Mouse (Mus musculus): Measurements from ENCODE around the gene Taldo1. TPM values are rescaled to one million over a fixed set of nuclear protein-coding genes. Genes with fewer than 3 reads are reported as not detected.
A peak's percentile ranks its signal among the peaks of the same experiment; 100 is the strongest.

The Taldo1 gene
- polyA plus RNA-seq, 1 experiment from 2014 or later = 291 TPM

DNA sequence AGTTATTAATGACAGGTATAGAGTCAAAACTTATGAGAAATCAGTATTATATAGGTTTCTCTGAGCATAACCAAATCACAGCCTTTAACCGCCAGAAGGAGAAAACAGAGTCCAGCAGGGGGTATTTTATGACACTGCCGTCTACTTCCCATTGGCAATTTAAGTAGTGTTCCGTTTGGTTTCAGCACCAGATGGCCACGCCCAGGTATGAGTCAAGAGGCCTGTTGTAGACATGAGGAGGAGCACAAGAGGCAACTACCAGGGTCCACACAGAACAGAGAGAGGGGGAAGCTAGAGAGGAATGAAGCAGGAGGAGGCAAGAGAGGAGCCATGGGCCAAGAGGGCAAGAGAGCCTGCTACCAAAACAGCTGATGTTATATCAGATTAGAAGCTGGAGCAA lies 12.4 kb upstream of the Taldo1 start:
- no peaks in the 10 kb centered on the region for H3K9me3 ChIP-seq (replicated peaks; ENCODE audit: control insufficient read depth, low read length, poor library complexity, severe bottlenecking)
- no peak overlapping the region for H3K9ac ChIP-seq (ENCODE audit: low read depth, low read length)
- H3K4me2 ChIP-seq (ENCODE audit: low read length) = no peak overlapping the region
- no peaks in the 10 kb centered on the region for H3K4me1 ChIP-seq (ENCODE audit: control insufficient read depth, insufficient read depth, low read length)
- H3K36me3 ChIP-seq (ENCODE audit: control insufficient read depth, insufficient read depth, low read length) = no peaks in the 10 kb centered on the region
- H3K27me3 ChIP-seq (ENCODE audit: control insufficient read depth, insufficient read depth, low read depth, low read length) = no peaks in the 10 kb centered on the region
- ATAC-seq = no peak
- H3K27ac ChIP-seq (ENCODE audit: low read length) = no peak overlapping the region
- H3K4me3 ChIP-seq (ENCODE audit: low read depth, low read length) = no peak overlapping the region
- WGBS = 72% methylated on average over 4 of the region's 4 CpGs

DNA sequence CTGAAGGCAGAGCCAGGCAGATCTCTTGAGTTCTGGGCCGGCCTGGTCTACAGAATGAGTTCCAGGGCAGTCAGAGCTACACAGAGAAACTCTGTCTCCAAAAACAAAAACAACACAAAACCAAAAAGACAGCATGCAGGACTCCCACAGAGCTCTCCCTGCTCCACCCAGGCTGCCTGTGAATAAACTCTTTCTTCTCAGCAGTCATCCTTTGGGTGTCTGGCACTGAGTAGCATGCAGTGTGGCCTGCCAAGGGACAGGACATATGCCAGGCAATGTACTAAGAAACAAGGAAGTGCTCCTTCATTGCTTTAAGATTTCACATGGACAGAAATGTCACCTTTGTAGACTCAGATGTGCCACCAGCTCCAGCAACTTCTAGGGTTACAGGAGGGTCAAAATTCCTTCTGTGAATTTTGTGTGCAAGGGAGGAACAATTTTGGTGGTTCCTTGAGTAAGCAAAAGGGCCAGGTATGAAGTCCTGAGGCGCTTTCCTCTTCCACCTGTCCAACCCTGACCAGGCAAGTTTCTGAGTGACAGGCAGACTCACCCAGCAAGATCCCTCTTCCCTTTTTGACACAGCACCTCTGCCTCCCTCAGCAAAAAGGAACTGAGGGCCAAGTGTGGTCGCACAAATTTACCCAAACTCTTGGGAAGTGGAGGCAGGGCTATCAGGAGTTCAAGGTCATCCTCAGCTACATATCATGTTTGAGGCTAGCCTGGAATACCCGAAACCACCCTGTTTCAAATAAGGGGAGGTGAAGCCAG lies 10.7 kb upstream of the Taldo1 start:
- no peak for ATAC-seq
- H3K4me2 ChIP-seq (ENCODE audit: low read length) = no peak overlapping the region
- H3K27ac ChIP-seq (ENCODE audit: low read length) = no peak overlapping the region
- no peaks in the 10 kb centered on the region for H3K4me1 ChIP-seq (ENCODE audit: control insufficient read depth, insufficient read depth, low read length)
- no peak overlapping the region for H3K4me3 ChIP-seq (ENCODE audit: low read depth, low read length)
- 80% methylated on average over 4 of the region's 4 CpGs for WGBS
- no peaks in the 10 kb centered on the region for H3K9me3 ChIP-seq (replicated peaks; ENCODE audit: control insufficient read depth, low read length, poor library complexity, severe bottlenecking)
- H3K27me3 ChIP-seq (ENCODE audit: control insufficient read depth, insufficient read depth, low read depth, low read length) = no peaks in the 10 kb centered on the region
- no peaks in the 10 kb centered on the region for H3K36me3 ChIP-seq (ENCODE audit: control insufficient read depth, insufficient read depth, low read length)
- H3K9ac ChIP-seq (ENCODE audit: low read depth, low read length) = no peak overlapping the region

DNA sequence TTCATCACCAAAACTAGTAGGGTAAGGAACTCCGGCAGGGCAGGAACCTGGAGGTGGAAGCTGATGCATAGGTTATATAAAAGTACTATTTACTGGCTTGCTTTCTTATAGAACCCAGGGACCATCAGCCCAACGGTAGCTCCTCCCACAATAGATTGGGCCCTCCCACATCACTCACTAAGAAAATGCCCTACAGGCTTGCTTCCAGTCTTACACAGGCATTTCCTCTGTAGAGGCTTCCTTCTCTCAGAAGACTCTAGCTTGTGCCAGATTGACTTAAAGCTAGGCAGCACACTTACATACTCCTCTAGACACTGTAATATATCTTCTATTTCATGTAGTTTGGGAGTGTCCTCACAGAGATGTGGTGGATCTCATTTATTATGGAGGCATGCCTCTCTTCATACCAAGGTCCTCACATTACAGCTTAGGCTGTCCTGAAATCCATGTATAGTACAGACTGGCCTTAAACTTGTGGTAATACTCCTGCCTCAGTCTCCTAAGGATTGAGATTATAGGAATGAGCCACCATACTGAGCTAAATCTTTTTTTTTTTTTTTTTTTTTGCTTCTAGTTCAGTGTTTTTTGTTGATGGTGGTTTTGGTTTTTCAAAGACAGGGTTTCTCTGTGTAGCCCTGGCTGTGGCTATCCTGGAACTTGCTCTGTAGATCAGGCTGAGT lies 4.1 kb upstream of the Taldo1 start:
- Histone ChIP-seq H3K27ac (ENCODE audit: low read length) (no peak overlapping the region), H3K27me3 (ENCODE audit: control insufficient read depth, insufficient read depth, low read depth, low read length) (peaks cover 6% of the 10 kb centered on the region)
- WGBS = 64% methylated on average over 2 of the region's 2 CpGs

DNA sequence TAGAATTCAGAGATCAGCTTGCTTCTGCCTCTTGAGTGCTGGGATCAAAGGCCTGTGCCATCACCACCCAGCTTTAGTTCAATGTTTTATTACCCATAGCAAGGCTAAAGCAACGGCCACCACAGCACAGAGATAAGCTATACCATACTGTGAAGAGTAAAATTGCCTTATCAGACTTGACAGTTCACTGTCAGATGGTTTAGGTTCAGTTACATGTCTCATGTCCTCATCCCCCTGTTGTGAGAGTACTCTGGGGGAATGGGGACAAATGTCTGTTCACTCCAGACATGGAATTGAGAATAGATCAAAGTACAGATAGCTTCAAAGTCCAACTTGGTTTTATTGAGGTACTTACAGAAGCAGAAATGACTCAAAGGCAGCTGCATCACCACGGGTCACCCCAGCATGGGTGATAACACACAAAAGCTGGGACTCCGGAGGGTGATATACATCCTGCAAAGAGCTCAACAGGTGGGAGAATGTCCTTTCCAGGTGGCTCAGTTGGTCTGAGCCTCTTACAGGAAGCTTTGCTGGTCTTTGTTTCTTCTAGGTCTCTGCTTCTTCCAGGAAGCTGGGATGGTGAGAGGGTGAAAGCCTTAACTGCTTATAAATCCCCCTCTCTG lies 3.4 kb upstream of the Taldo1 start:
- H3K4me1 ChIP-seq (ENCODE audit: control insufficient read depth, insufficient read depth, low read length) = peaks cover 11% of the 10 kb centered on the region
- no peak overlapping the region for H3K9ac ChIP-seq (ENCODE audit: low read depth, low read length)
- peaks cover 6% of the 10 kb centered on the region for H3K27me3 ChIP-seq (ENCODE audit: control insufficient read depth, insufficient read depth, low read depth, low read length)
- no peak for ATAC-seq
- no peak overlapping the region for H3K27ac ChIP-seq (ENCODE audit: low read length)
- WGBS = 51% methylated on average over 3 of the region's 3 CpGs
- no peak overlapping the region for H3K4me2 ChIP-seq (ENCODE audit: low read length)
- no peak overlapping the region for H3K4me3 ChIP-seq (ENCODE audit: low read depth, low read length)
- H3K9me3 ChIP-seq (replicated peaks; ENCODE audit: control insufficient read depth, low read length, poor library complexity, severe bottlenecking) = no peaks in the 10 kb centered on the region
- H3K36me3 ChIP-seq (ENCODE audit: control insufficient read depth, insufficient read depth, low read length) = no peaks in the 10 kb centered on the region

More for the DNA sequence above, 4.1 kb upstream of the Taldo1 start:
- H3K9ac ChIP-seq (ENCODE audit: low read depth, low read length) = no peak overlapping the region
- no peak for ATAC-seq
- no peaks in the 10 kb centered on the region for H3K36me3 ChIP-seq (ENCODE audit: control insufficient read depth, insufficient read depth, low read length)
- H3K4me3 ChIP-seq (ENCODE audit: low read depth, low read length) = no peak overlapping the region
- H3K9me3 ChIP-seq (replicated peaks; ENCODE audit: control insufficient read depth, low read length, poor library complexity, severe bottlenecking) = no peaks in the 10 kb centered on the region
- H3K4me2 ChIP-seq (ENCODE audit: low read length) = no peak overlapping the region
- peaks cover 7% of the 10 kb centered on the region for H3K4me1 ChIP-seq (ENCODE audit: control insufficient read depth, insufficient read depth, low read length)

DNA sequence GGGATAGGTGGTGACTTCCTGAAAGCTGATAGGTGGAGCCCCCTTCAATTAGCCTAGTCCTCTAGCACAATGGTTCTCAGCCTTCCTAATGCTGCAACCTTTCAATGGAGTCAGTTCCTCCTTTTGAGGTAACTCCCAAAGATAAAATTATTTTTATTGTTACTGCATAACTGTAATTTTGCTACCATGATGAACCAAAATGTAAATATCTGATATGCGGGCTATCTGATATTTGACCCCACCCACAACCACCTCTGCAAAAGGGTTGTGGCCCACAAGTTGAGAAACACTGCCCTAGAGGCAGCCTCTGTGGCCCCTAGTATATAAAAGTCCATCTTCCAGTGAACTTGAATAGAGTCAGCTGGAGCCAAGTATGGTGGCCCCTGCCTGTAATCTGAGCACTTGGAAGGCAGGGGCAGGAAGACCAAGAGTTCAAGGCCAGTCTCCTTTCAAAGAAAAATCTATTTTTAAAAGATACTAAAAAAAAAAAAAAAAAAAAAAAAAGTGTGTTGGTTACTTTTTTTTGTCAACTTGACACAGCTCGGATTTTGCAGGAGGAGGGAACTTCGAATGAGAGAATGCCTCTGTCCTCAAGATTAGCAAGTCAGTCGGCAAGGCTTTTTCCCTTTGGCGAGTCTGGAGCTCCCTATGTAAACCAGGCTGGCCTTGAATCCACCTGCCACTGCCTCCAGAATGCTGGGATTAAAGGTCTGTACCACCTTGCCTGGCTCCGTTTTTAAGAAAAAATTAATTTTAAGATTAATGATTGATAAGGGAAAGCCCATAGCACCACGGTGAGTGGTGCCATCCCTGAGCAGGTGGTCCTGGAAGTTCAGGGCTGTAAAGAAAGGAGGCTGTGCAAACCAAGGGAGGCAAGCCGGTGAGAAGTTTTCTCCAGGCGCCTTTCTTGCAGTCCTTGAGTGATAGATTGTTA lies 1.4 kb upstream of the Taldo1 start:
- Histone ChIP-seq H3K36me3 (ENCODE audit: control insufficient read depth, insufficient read depth, low read length) (no peaks in the 10 kb centered on the region), H3K4me3 (ENCODE audit: low read depth, low read length) (no peak overlapping the region), H3K9me3 (replicated peaks; ENCODE audit: control insufficient read depth, low read length, poor library complexity, severe bottlenecking) (no peaks in the 10 kb centered on the region), H3K9ac (ENCODE audit: low read depth, low read length) (no peak overlapping the region), H3K27ac (ENCODE audit: low read length) (no peak overlapping the region), H3K27me3 (ENCODE audit: control insufficient read depth, insufficient read depth, low read depth, low read length) (peaks cover 6% of the 10 kb centered on the region), H3K4me2 (ENCODE audit: low read length) (no peak overlapping the region), H3K4me1 (ENCODE audit: control insufficient read depth, insufficient read depth, low read length) (peaks cover 11% of the 10 kb centered on the region)
- ATAC-seq = no peak
- WGBS = 53% methylated on average over 9 of the region's 9 CpGs

DNA sequence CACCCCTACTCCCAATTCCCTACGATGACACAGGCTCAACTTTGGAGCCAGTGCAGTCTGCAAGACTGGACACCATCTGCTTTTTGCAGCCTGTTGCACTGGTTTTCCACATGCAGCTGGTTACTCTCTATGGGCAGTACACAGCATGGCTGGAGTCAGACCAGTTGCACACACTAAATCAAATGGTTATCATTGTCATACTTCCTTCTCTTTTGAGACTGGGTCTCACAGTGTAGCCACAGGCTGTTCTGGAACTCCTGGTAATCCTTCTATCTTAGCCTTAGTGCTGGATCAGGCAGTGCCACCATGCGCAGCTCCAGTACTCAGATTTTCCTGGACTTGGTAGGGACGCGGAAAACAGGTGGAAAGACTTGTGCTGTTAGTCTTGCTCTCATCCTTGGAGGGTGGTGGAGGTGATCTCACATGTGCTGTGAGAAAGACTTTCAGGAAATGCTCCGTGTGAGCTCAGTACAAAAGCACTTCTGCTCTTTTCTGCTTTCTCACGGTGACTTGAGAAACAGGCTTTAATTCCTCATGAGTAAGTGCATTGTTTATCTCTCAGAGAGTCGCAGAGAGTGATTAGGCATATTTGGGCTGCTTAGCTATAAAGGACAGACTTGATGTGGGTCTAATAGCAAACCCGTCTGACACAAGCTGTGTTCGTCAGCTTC lies 688 bp downstream of the Taldo1 start:
- Histone ChIP-seq H3K27ac (ENCODE audit: low read length) (peak overlapping the region; percentile 82), H3K9me3 (replicated peaks; ENCODE audit: control insufficient read depth, low read length, poor library complexity, severe bottlenecking) (no peaks in the 10 kb centered on the region), H3K9ac (ENCODE audit: low read depth, low read length) (peak overlapping the region; percentile 75), H3K4me2 (ENCODE audit: low read length) (peak overlapping the region; percentile 97), H3K4me3 (ENCODE audit: low read depth, low read length) (peak overlapping the region; percentile 70), H3K27me3 (ENCODE audit: control insufficient read depth, insufficient read depth, low read depth, low read length) (peaks cover 6% of the 10 kb centered on the region), H3K36me3 (ENCODE audit: control insufficient read depth, insufficient read depth, low read length) (peaks cover 3% of the 10 kb centered on the region), H3K4me1 (ENCODE audit: control insufficient read depth, insufficient read depth, low read length) (peaks cover 11% of the 10 kb centered on the region)
- ATAC-seq = no peak; the same call in 1 of the 2 replicates
- 25% methylated on average over 9 of the region's 9 CpGs for WGBS

DNA sequence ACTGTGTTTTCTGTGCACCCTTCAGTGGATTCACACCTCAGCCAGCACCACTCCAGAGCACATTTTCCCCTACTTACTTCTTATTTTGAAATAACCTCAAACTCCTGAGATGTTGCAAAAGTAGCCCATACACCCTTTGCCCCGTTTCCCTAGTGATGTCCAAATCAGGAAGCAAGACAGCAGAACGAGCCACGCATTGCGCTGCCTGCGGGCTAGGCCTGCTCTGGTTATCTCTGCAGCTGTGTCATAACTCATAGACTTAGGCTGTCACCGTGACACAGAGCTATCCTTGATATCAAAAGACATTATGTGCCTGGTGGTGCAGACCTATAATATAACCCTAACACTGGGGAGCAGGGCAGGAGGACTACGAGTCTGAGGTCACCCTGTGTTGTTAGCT lies 2.2 kb downstream of the Taldo1 start:
- H3K9me3 ChIP-seq (replicated peaks; ENCODE audit: control insufficient read depth, low read length, poor library complexity, severe bottlenecking) = no peaks in the 10 kb centered on the region
- ATAC-seq = no peak
- peaks cover 11% of the 10 kb centered on the region for H3K4me1 ChIP-seq (ENCODE audit: control insufficient read depth, insufficient read depth, low read length)
- H3K4me3 ChIP-seq (ENCODE audit: low read depth, low read length) = no peak overlapping the region
- 93% methylated on average over 7 of the region's 7 CpGs for WGBS
- H3K9ac ChIP-seq (ENCODE audit: low read depth, low read length) = no peak overlapping the region
- H3K27me3 ChIP-seq (ENCODE audit: control insufficient read depth, insufficient read depth, low read depth, low read length) = peaks cover 6% of the 10 kb centered on the region; the same call in 1 of the 2 replicates
- H3K27ac ChIP-seq (ENCODE audit: low read length) = no peak overlapping the region
- peaks cover 9% of the 10 kb centered on the region for H3K36me3 ChIP-seq (ENCODE audit: control insufficient read depth, insufficient read depth, low read length)
- H3K4me2 ChIP-seq (ENCODE audit: low read length) = no peak overlapping the region

DNA sequence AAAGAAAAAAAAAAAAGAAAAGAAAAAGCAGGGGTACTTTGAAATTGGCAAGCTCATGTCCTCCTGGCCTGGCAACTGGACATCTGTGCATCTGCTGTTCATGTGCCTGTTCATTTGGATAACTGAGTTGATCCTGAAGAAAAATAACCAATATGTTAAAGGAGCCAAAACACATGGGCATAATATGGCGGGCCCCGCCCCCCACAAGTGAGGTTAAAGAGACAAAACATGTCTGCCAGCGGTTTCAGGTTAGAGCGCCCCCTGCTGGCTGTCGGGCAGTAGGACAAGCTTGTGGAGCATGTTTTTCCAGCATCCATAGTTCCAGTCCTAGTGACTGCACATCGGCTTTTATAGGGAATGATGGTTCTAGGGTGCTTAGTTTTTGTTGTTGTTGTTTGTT lies 2.8 kb downstream of the Taldo1 start:
- peaks cover 6% of the 10 kb centered on the region; the same call in 1 of the 2 replicates for H3K27me3 ChIP-seq (ENCODE audit: control insufficient read depth, insufficient read depth, low read depth, low read length)
- H3K4me1 ChIP-seq (ENCODE audit: control insufficient read depth, insufficient read depth, low read length) = peaks cover 11% of the 10 kb centered on the region
- no peak for ATAC-seq
- H3K9ac ChIP-seq (ENCODE audit: low read depth, low read length) = no peak overlapping the region
- H3K36me3 ChIP-seq (ENCODE audit: control insufficient read depth, insufficient read depth, low read length) = peaks cover 11% of the 10 kb centered on the region
- no peak overlapping the region for H3K27ac ChIP-seq (ENCODE audit: low read length)
- H3K4me3 ChIP-seq (ENCODE audit: low read depth, low read length) = no peak overlapping the region
- WGBS = 20% methylated on average over 6 of the region's 6 CpGs
- no peaks in the 10 kb centered on the region for H3K9me3 ChIP-seq (replicated peaks; ENCODE audit: control insufficient read depth, low read length, poor library complexity, severe bottlenecking)
- no peak overlapping the region for H3K4me2 ChIP-seq (ENCODE audit: low read length)

Data from midbrain, embryonic 16.5 days (tissue).